Mouse (Mus musculus): Measurements from ENCODE around the gene Myom1.

- TF ChIP-seq CTCF (IDR thresholded peaks at IDR 0.05; ENCODE audit: borderline replicate concordance, insufficient read depth, low read depth, low read length): no peak
- no peak for TF ChIP-seq POLR2A (IDR thresholded peaks at IDR 0.05; ENCODE audit: borderline replicate concordance, insufficient read depth, low read length)
Measured at GRCm38 (mm10) chr17:71019309-71019655, 16.8 kb downstream of the Myom1 start.

Measured in cerebellum, adult 2 months (tissue).